Mouse (Mus musculus) cerebellum, adult 18-20 months (tissue): ENCODE measurements around the gene Doc2a.
"Not testable (repeated sequence)": the region's sequence is repeated elsewhere in the genome, so short reads cannot be mapped to it uniquely, and the experiment has no call there.

Experiments
- DNase-seq, 2 experiments: peaks; one replicate each; pipeline ENCODE4 v3.0.0; 2021

The Doc2a gene

GRCm38 (mm10) chr7:126869780-126870519, 22.7 kb downstream of the Doc2a start:
- no peak for DNase-seq

GRCm38 (mm10) chr7:126870520-126870891, 23.3 kb downstream of the Doc2a start:
- no peak for DNase-seq

DNA sequence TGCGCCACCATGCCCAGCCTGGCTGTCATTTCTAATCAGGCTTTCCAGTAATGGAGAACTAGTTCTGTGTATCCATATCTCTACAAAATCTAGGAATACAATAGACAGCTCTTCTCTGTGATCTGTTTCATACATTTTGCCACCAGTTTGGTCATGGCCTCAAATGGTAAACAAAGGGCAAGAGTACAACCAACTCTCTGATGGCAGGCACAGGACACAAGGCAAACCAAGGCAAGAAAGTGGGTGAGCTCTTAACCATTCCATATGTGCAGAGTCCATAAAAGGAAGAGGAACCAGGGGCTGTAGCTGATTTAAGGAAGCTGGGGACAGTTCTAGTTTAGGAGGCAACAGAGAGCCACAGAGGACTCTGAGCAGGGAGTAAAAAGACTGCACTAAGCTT, 30.0 kb downstream of the Doc2a start:
- DNase-seq: no peak

DNA sequence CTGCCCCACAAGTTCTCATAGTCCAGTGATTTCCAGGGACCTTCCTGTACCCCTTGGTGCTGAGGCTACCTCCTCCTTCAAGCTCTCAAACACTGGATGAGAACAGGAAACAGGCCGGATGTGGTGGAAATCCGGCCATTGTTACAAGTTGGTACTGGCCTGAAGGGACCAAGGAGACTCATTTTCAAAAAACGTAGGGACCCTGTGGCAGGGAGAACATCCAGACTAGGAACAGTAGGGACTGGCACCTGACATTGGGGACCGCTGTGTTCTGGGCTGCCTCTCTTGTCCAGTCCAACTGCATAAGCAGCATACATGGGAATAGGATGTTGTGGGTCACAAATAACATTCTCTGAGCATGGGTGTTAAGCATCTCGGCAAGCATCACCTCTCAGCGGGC, 33.8 kb downstream of the Doc2a start:
- no peak for DNase-seq

DNA sequence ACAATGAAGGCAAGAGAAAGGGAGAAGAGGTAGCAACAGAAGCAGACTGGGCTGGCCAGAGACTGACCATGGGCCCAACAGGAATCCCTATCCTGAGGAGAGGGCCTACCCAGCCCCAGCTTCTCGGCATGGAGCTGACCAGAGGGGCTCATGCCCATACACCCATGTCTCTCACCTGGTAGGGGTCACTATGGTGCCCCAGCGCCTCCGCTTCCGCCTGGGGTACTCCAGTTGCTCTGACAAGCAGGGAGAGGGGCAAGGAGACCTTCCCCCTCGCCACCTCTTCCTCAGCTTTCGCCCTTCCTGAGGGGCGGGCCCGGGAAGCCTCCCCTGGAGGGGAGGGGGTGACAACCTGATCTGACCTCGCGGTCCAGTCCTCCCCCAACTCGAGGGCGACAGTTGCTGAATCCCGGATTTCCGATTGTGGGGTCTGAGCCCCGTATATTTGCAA, 36.5 kb downstream of the Doc2a start:
- DNase-seq: peak in 1 of 2 experiments; percentile 34

DNA sequence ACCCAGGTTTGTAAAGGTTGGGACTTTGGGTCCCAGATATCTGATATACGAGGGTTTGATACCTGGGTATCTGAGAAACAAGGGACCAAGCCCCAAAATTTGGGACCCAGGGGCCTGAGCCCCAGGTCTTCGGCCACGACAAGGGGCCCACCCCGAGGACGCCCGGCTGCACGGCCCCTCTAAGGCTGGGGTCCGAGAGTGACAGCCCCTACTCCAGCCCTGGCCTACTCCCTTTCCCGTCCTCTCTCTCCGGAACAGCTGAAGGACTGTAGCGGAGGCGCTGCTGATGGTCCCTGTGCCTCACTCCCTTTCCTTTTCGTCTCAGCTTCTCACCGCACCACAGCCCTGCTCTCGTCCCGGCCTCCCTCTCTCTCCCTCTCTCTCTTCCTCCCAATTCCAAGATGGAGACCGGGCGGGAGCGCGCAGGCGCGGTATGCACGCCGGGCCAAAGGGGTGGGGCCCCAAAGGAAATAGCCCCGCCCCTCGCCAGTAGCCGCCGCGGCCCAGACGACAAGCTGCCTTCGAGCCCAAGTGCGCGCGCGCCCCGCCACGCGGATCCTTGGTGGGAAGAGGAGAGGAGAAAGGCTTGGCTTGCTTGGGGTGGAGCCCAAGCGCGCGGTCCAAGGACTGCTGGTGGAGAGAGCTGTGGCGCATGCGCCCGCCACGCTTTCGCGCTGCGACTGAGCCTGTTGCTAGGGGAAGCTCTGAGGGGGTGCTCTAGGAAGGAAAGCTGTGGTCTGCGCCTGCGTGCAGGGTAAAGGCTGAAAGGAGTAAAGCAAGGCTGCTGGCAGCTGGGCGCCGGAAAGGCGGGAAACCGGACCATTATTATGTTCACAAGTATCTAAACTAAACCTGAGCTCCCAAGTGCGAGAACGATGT, 37.3 kb downstream of the Doc2a start, which contains the start of gene Taok2:
TSS of gene Taok2 (minus strand) at position 418 of the 879 bp plus-strand sequence.
- peak; percentile 98 to 99 for DNase-seq

DNA sequence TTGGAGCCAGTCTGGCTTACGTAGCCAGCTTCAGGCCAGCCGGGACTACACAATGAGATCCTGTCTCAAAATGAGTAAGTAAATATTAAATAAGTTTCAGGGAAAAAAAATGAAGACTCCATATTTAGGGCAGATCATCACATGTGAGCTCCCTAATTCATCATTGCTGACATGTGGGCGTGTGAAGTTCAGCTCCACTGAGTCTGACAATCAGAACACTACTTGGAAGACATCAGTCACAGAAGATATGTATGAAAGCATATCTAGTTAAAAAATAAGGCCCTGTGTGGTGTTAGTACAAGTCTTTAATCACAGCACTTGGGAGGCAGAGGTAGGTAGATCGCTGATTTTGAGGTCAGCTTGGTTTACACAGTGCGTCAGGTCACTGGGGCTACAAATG, 40.1 kb downstream of the Doc2a start:
- DNase-seq: no peak

DNA sequence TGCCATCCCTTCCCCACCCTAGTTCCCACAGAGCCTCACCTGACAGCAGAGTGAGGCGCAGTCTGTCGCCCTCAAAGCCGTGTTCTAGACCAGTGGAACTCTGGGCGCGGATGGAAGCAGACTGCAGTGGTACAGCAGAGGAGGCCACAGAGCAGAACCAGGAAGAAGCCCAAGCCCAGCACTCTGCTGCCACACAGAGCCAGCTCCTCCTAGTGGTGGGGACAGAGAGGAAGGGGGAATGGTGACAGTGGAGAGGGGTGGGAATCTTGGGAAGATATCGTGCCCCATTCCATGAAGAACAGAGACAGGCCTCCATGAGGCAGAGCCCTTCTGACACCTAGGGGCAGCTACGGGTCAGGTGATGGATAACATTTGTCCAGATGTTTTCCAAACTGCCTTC, 41.6 kb downstream of the Doc2a start:
- DNase-seq: no peak

DNA sequence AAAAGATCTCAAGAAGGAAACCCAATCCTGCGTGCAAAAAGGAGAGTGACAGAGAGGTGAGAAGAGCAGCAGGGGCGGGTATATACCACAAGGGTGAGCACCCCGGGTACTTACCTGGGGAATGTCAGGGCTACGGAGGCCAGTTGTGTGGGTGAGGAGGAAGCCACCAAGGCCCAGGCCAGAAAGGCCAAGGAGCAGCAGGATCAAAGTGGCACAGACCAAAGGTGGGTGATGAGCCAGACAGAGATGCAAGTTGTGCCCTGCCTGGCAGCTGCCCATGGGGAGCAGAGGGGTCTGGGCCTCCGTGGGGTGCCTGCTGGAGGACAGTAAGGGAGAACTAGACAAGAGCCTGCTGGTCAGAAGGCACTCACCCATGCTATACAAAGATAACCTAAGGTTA, 49.7 kb downstream of the Doc2a start:
- peak; percentile 10 to 15 for DNase-seq

DNA sequence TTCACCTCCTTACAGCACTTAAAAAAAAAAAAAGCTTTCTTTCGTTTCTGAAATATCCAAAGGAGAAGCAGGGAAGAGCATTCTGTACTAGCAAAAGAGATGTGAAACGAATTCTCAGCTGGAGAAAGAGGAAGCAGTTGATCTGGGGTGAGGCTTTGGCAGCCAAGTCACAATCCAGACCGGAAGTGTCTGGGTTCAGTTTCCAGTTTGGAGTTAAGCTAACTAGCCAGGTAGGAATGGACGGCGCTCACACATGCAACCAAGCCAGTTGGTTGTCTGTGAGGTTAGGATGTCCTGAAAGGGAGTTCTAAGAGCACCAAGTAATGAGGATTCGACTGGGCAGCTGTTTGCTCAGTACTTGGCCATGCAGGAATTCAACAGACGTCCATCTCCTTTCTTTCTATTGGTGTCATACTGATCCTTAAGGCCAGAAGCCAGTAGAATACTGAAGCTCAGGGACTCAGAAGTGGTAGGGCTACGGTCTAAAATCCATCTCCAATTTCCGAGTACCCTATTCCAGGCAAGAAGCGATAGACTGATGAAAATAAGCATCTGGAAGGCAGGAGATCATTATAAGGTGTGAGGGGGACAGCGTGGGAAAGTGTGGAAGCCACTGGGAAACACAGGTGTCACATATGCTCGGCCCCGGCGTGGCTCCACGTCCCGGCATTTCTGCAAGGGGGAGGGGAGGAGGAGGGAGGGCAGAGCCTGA, 50.3 kb downstream of the Doc2a start:
- DNase-seq: peak in 1 of 2 experiments; percentile 10

DNA sequence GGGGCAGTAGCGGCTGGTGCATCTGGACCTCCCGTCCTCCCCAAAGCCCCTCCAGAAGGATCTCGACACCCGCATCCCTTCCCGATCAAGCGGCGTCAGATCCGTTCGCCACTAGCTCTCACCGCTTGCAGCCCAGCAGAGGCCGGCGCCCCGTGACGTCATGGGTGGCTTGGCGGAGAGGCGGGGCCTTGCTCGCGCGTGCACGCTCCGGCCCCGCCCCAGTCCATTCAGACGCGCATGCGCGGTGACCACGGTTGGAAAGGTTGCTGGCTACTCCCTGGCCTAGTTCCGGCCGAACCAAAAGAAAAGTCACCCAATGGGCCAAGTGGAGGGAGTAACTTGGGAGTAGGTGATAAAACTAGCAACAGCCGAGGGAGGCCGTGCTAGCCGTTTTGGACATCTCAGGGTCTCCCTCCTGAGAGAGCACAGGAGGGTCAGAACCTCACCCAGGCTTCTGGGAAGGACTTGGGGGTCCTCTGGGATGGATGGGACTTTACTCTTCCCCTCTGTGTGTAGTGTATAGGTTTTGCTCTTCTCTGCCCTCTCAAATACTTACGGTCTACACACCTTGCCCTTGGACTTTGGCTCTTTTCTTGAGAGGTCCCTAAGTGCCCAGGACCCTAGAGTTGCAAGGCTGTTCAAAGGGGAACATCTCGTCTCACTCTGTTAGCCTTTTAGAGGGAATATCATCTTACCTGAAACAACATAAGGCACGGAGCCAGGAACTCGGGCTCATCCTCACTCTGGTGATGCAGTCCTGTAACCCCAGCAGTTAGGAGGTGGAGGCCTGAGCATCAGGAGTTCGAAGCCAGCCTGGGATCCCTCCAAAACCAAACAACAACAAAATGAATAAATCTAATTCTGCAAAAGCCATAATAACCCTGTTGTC, 51.1 kb downstream of the Doc2a start:
- peak; percentile 96 to 100 for DNase-seq

GRCm38 (mm10) chr7:126899781-126900180, 52.6 kb downstream of the Doc2a start:
- DNase-seq: not testable (repeated sequence)
